Mouse (Mus musculus) frontal cortex, adult (tissue): Measurements from ENCODE around the gene Fut9.
A peak's percentile ranks its signal among the peaks of the same experiment; 100 is the strongest.

ENCODE experiments used
- ATAC-seq: cut with Nextera tagmentation; 2 replicates; pipeline ENCODE4 v1.9.2; 2017; ENCODE audit warnings: mild to moderate bottlenecking, moderate library complexity, mixed read lengths; ENCODE audit not compliant: low TSS enrichment

Gene Fut9

DNA sequence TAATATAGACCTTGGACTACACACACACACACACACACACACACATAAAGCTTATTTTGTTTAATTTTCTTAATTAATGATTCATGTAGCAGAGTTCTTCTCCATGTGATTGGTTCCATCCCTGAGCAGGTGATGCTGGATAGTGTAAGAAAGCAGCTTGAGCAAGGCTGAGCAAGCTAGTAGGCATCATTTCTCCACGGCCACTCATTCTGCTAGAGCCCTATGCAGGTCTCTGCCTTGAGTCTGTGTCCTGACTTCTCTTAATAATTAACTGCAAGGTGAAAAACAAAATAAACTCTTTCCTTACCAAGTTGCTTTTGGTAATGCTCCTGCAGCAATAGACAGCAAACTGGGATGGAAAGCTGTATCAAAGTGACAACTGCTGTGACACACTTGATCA lies 152.5 kb downstream of the Fut9 start:
- ATAC-seq: no peak

DNA sequence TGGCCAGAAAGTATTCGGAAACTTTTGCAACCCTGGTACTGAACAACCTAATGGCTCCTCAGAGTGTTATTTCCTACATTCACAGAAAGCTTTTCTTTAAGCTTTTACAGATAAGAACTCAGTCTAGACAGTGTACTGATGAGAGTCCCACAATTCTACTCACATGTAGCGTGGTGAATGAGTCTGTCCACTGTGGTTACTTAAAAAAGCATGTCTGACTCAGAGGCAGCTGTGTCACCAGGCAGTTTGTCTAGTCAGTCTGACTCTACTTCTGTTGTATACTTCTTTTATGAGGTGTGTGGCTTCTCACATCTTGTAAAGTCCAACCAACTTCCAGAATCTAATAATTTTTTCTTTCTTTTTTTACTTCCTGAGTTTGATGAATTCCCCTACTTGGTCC lies 154.5 kb downstream of the Fut9 start:
- ATAC-seq: peak; percentile 96

DNA sequence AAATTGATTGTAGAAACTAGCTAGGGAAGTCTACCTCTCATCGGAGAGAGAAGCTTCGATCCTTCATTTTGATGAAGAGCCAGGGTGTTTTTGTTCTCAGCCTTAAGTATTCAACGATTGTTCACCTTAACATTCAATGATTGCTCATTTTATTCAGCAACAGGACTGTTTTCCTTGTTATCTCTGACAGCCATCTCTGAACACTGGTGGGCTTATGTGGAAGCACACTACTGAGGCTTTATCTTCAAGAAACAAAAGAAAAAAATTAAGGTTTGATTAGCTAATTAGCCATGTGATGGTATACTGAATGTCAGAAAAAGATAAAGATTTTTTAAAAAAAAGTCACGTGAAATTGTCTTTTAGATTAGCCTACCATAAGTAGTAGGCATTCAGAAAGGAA lies 158.1 kb downstream of the Fut9 start:
- ATAC-seq: no peak

DNA sequence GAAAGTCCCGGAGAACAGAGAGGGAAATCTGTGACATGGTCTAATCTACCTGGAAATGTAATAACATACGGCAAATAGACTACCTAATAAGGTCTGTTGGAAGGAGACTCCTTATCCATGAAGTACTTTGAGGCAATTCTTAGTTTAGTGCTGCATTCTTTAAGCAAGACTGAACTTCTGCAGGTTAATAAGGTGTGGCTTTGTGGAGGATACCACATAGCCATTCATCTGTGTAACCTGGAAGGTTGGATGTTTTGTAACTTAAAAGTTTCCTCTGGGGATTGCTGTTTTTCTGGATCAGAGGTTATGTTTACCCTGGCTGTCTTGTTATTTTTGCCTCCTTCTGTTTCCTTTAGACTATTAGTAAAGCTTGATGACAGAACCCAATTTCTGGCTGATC lies 166.8 kb downstream of the Fut9 start:
- no peak for ATAC-seq

DNA sequence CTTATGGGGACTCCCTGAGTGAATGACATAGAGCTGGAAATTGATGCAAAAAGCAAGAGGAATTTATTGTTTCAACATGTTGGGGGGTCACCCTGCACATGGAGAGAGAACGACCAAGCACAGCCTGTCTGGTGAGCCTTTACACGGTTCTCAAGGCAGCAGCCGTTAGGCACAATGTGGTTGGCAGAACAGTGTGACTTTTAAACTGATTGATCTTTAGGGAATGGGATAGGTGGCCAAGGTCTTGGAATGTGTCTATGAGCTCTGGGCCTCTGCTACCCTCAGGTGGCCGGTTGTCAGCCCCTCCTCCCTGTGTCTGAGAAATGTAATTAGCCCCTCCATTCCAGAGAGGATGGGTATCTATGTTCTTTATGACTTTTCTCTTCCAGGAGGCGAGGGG lies 171.9 kb downstream of the Fut9 start:
- ATAC-seq: no peak

DNA sequence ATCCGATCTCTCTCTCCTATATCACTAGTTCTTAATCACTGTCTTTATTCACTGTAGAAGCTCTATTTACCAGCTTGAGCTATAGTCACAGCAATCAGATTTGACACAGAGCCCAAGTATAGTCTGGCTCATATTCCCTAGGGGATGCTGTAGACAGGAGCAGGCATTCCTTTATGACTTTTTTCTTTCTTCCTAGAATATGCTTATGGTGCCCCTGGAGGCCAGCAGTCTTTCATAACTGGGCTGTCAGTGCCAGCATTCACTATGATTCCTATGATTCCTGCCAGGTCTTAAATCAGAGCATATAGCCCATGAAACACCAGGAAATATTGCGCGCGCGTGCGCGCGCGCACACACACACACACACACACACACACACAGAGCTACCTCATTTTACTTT lies 172.6 kb downstream of the Fut9 start:
- peak; percentile 64 for ATAC-seq

DNA sequence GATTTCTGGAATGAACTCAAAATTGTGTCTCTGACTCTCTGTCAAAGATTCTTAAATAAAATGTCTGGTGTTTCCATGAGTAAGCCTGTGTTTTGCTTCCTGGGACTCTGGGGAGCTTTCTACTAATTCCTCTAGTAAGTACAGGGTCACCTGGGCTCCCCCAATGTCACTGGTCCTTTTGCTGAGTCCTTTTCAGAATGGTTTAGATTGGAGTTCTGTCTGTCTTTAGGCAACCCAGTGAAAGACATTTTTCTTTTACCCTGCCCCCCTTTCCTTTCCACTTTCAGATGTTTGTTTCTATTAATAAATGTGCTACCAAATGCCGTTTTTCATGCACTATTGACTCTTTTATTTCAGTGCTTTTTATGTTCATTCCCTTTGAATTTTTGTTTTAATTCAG lies 173.0 kb downstream of the Fut9 start:
- no peak for ATAC-seq

DNA sequence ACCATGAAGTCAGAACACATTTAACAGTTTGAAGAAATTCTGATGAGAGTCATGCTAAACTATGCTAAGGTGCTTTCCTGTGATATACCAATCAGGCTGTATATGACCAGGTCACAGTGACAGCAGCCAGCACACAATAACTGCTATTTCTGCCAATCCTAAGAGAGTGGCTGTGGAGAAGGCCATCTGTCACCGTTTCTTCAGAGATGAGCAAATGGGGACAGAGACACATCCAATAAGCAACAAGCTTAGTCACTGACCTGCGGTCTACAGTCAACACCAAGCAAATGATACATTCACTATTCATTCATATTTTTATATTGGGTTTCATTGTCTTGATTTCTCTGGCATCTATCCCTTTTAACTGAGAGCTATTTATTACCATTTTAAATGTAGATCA lies 176.9 kb downstream of the Fut9 start:
- no peak for ATAC-seq

DNA sequence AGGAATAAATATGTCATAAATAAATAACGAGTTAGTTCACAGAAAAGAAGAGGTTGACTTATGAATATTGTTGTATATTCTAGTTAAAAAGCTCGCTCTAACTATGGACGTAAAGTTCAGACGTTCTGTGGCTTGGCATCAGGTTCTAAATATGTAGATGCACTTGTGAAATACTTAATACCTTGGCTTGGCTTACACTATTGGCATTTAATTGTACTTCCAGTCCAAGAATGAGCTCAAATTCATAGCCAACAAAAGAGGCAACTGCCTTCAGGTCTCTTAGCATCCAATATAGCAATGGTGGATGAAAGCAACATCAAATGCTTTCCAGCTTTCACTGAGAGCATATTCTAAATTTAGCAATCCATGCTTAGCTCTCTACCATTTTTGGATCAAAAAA lies 182.7 kb downstream of the Fut9 start:
- no peak for ATAC-seq

DNA sequence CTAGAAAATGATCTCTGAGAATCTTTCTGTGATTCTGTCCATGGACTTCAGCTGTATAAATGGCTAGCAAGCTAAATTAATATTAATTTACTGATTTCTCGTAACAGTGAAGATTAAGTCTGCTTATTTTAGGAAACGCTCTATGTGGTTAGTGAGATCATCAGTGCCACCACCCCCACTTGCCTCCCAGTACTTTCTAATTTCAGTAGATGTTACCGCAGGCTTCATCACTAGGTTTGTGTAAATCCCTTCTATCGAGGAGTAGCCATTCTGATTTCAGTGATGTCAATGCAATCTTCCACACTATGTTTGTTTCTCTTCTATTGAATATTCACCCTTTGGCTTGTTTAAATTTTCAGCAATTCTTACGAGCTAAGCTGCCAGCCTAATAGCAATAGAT lies 186.6 kb downstream of the Fut9 start:
- ATAC-seq: peak; percentile 55

DNA sequence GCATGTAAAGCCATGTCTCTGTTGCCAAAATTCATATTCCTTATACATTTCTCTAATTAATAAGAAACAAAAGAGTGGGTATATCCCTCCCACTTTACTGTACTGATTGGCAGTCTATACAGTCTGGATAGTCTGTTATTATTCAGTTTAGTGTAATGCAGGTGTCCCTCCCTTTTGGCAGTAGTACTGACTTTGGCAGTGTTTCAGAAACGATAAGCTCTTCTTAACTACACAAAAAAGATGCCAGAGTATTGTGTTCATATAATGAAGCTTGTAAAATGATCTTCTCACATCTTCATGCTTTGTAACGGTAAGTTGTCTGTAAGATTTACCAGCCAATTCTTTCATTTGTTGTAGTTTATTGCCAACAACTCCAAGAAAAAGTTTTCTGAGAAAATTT lies 189.6 kb downstream of the Fut9 start:
- no peak for ATAC-seq

DNA sequence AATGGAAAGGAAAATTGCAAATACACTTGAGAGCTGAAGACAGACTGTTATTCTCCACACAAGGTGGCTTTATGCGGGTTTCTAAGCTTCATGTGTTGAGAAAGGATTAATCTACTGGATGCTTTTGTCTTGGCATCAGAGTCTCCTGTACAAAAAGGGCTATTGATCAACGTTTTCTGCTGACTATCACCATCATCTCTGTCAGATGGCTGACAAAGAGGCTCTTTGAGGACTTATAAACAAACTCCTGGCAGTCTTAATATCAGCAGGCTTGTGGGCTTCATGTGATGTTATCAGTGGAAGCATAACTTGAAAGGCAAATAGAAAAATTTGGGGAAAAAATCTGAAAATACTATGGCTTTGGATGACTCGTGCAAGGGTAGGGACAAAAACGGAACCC lies 206.8 kb downstream of the Fut9 start:
- ATAC-seq: peak; percentile 57; the same call in 1 of the 2 replicates
